Mouse (Mus musculus): ENCODE data around the gene Pxdc1. TPM values are rescaled to one million over a fixed set of nuclear protein-coding genes. Genes with fewer than 3 reads are reported as not detected.

Gene Pxdc1
- polyA plus RNA-seq, 1 experiment = 13.8 TPM

DNA sequence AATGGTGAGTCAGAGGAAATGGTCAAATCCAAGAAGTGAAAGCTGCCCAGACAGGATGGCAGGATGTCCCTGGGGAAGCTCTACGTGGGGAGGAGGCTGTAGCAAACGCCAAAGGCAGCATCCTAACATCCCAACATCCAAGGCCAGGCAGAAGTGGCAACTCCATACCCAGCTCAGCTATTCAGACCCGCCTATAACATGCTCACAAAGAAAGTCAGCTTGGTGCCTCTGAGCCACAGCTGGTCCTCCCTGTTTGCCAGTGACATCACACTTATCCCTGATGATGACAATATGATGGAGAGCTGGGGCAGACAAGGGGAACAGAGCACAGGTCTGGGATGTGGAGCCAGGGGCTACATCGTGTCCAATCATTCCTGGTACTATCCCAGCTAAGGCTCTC is 5.5 kb downstream of the Pxdc1 start:
- Histone ChIP-seq H3K36me3 (ENCODE audit: control insufficient read depth, insufficient read depth) (no peaks in the 10 kb centered on the region), H3ac (ENCODE audit: control insufficient read depth, insufficient read length) (no peak overlapping the region), H3K79me2 (ENCODE audit: control insufficient read depth, insufficient read depth) (peaks cover 35% of the 10 kb centered on the region), H3K4me2 (ENCODE audit: low read depth) (peak overlapping the region; percentile 12), H3K27me3 (ENCODE audit: control insufficient read depth, insufficient read depth, insufficient read length) (no peaks in the 10 kb centered on the region), H3K4me3 (no peak overlapping the region)
- TF ChIP-seq MYOG (IDR thresholded peaks at IDR 0.05; ENCODE audit: control insufficient read depth in 1 of 3, insufficient read depth in 1 of 3, insufficient read length in 2 of 3, low read depth in 2 of 3) (no peak), REST (IDR thresholded peaks at IDR 0.05; ENCODE audit: insufficient read depth, insufficient read length) (no peak), CEBPB (IDR thresholded peaks at IDR 0.05; ENCODE audit: insufficient read depth, poor library complexity, severe bottlenecking) (no peak), MYOD1 (IDR thresholded peaks at IDR 0.05; ENCODE audit: control insufficient read depth in 1 of 3, insufficient read length in 2 of 3, low read depth in 2 of 3) (no peak), SRF (IDR thresholded peaks at IDR 0.05; ENCODE audit: control insufficient read depth, insufficient read length, low read depth) (no peak), MAX (IDR thresholded peaks at IDR 0.05; ENCODE audit: low read depth) (no peak), E2F4 (IDR thresholded peaks at IDR 0.05; ENCODE audit: insufficient read depth) (no peak), TCF12 (IDR thresholded peaks at IDR 0.05; ENCODE audit: insufficient read depth, poor library complexity, severe bottlenecking) (no peak), POLR2A (IDR thresholded peaks at IDR 0.05; ENCODE audit: insufficient read length, low read depth) (no peak), TCF3 (IDR thresholded peaks at IDR 0.05; ENCODE audit: insufficient read length, low read depth) (no peak), POLR2AphosphoS2 (IDR thresholded peaks at IDR 0.05; ENCODE audit: insufficient read length, low read depth) (no peak), USF1 (IDR thresholded peaks at IDR 0.05; ENCODE audit: low read depth) (no peak)

DNA sequence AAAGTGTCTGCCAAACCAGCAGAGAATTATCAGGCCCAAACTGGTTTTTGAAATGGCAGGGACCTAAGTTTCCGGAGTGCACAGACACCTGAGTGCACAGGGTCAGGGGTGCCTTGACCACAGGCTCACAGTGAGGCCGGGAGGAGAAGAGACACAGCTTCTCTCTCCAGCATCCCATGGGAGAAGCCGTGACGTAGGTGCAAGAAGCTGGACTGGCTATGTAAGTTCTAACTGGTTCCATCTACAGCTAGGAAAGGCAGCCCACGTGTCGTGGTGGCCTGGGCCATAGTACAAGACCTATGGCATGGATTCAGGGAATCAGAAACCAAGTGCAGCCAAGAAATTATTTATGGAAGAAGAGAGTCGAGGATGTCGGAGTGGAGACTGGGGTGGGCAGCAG is 6.1 kb downstream of the Pxdc1 start:
- no peaks in the 10 kb centered on the region for H3K36me3 ChIP-seq (ENCODE audit: control insufficient read depth, insufficient read depth)
- H3K4me3 ChIP-seq = no peak overlapping the region
- no peak overlapping the region for H3K4me2 ChIP-seq (ENCODE audit: low read depth)
- TF ChIP-seq USF1 (IDR thresholded peaks at IDR 0.05; ENCODE audit: low read depth) (no peak), TCF12 (IDR thresholded peaks at IDR 0.05; ENCODE audit: insufficient read depth, poor library complexity, severe bottlenecking) (no peak), POLR2AphosphoS2 (IDR thresholded peaks at IDR 0.05; ENCODE audit: insufficient read length, low read depth) (no peak), POLR2A (IDR thresholded peaks at IDR 0.05; ENCODE audit: insufficient read length, low read depth) (no peak), SRF (IDR thresholded peaks at IDR 0.05; ENCODE audit: control insufficient read depth, insufficient read length, low read depth) (no peak), TCF3 (IDR thresholded peaks at IDR 0.05; ENCODE audit: insufficient read length, low read depth) (no peak), E2F4 (IDR thresholded peaks at IDR 0.05; ENCODE audit: insufficient read depth) (no peak), REST (IDR thresholded peaks at IDR 0.05; ENCODE audit: insufficient read depth, insufficient read length) (no peak), MYOG (IDR thresholded peaks at IDR 0.05; ENCODE audit: control insufficient read depth in 1 of 3, insufficient read depth in 1 of 3, insufficient read length in 2 of 3, low read depth in 2 of 3) (no peak), MYOD1 (IDR thresholded peaks at IDR 0.05; ENCODE audit: control insufficient read depth in 1 of 3, insufficient read length in 2 of 3, low read depth in 2 of 3) (no peak), MAX (IDR thresholded peaks at IDR 0.05; ENCODE audit: low read depth) (no peak), CEBPB (IDR thresholded peaks at IDR 0.05; ENCODE audit: insufficient read depth, poor library complexity, severe bottlenecking) (no peak)
- no peak overlapping the region for H3ac ChIP-seq (ENCODE audit: control insufficient read depth, insufficient read length)
- H3K79me2 ChIP-seq (ENCODE audit: control insufficient read depth, insufficient read depth) = peaks cover 35% of the 10 kb centered on the region
- no peaks in the 10 kb centered on the region for H3K27me3 ChIP-seq (ENCODE audit: control insufficient read depth, insufficient read depth, insufficient read length)

DNA sequence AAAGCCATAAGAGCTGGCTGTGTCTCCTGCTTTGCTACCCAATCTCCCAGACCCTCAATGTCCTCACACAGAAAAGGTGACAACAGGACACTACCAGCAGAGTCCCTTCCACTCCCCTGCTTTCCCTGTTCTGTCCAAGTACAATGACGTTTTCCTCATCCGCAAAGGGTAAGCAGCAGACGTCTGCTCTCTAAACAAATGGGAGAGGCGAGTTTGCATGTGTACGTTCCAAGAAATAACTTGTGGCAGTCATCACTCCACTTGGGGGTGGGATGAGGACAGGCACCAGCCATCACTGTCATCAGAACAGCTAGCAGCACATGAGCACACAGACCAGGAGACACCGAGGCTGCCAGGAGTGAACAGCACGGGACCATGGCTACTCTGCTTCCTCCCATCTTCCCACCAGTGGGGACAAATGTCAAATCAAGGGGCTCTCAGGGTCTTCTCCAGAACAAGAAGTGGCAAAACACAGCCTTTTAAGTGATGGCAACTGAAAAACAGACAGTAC is 7.0 kb downstream of the Pxdc1 start:
- peaks cover 30% of the 10 kb centered on the region for H3K79me2 ChIP-seq (ENCODE audit: control insufficient read depth, insufficient read depth)
- H3K36me3 ChIP-seq (ENCODE audit: control insufficient read depth, insufficient read depth) = no peaks in the 10 kb centered on the region
- no peak overlapping the region for H3K4me3 ChIP-seq
- H3ac ChIP-seq (ENCODE audit: control insufficient read depth, insufficient read length) = no peak overlapping the region
- no peaks in the 10 kb centered on the region for H3K27me3 ChIP-seq (ENCODE audit: control insufficient read depth, insufficient read depth, insufficient read length)
- no peak overlapping the region for H3K4me2 ChIP-seq (ENCODE audit: low read depth)
- no peak for TF ChIP-seq TCF3 (IDR thresholded peaks at IDR 0.05; ENCODE audit: insufficient read length, low read depth)
- TF ChIP-seq MAX (IDR thresholded peaks at IDR 0.05; ENCODE audit: low read depth) = no peak

DNA sequence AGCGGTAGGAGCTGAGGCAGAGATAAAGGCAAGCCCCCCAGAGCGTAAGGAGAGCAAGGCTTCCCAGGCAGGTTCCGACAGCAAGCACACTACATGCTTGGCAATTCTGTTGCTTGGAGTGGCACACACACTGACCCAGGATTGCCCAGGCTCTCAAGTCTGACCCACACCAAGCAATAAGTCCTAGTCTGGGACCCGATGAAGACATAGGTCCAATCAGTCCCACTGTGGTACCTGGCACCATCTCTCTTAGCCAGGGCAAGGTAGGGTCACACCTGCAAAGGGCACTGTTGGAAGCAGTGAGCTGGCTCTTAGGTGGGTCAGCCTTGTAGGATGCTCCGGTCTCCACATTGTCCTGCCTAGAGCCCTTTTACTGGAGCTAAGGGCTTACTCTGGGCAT is 7.8 kb downstream of the Pxdc1 start:
- Histone ChIP-seq H3K4me3 (no peak overlapping the region), H3K36me3 (ENCODE audit: control insufficient read depth, insufficient read depth) (no peaks in the 10 kb centered on the region), H3K27me3 (ENCODE audit: control insufficient read depth, insufficient read depth, insufficient read length) (no peaks in the 10 kb centered on the region), H3ac (ENCODE audit: control insufficient read depth, insufficient read length) (no peak overlapping the region), H3K4me2 (ENCODE audit: low read depth) (no peak overlapping the region), H3K79me2 (ENCODE audit: control insufficient read depth, insufficient read depth) (peaks cover 22% of the 10 kb centered on the region)
- TF ChIP-seq E2F4 (IDR thresholded peaks at IDR 0.05; ENCODE audit: insufficient read depth) (no peak), CEBPB (IDR thresholded peaks at IDR 0.05; ENCODE audit: insufficient read depth, poor library complexity, severe bottlenecking) (no peak), REST (IDR thresholded peaks at IDR 0.05; ENCODE audit: insufficient read depth, insufficient read length) (no peak), USF1 (IDR thresholded peaks at IDR 0.05; ENCODE audit: low read depth) (no peak), POLR2A (IDR thresholded peaks at IDR 0.05; ENCODE audit: insufficient read length, low read depth) (no peak), MYOD1 (IDR thresholded peaks at IDR 0.05; ENCODE audit: control insufficient read depth in 1 of 3, insufficient read length in 2 of 3, low read depth in 2 of 3) (no peak), SRF (IDR thresholded peaks at IDR 0.05; ENCODE audit: control insufficient read depth, insufficient read length, low read depth) (no peak)

DNA sequence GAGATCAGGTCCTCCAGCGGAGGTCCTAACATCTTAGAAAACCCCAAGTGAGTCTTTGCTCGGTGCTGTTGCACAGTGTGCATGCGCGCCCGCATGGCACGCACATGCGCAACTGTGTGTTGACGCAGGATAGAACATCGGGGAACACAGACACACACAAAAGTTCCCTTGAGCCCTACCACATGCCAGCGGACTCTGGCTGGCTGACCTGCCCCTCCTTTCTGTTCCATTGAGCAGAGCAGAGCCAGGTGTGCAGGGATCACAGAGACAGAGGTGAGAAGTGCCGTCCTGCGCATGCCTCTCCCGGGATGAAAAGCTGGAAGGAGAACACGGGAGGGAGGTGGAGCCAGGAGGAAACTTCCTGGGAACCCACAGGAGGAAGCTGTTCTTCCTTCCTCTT is 8.9 kb downstream of the Pxdc1 start:
- no peak overlapping the region for H3K4me3 ChIP-seq
- H3K4me2 ChIP-seq (ENCODE audit: low read depth) = no peak overlapping the region
- no peaks in the 10 kb centered on the region for H3K27me3 ChIP-seq (ENCODE audit: control insufficient read depth, insufficient read depth, insufficient read length)
- TF ChIP-seq USF1 (IDR thresholded peaks at IDR 0.05; ENCODE audit: low read depth) (no peak), REST (IDR thresholded peaks at IDR 0.05; ENCODE audit: insufficient read depth, insufficient read length) (no peak), POLR2A (IDR thresholded peaks at IDR 0.05; ENCODE audit: insufficient read length, low read depth) (no peak), MYOD1 (IDR thresholded peaks at IDR 0.05; ENCODE audit: control insufficient read depth in 1 of 3, insufficient read length in 2 of 3, low read depth in 2 of 3) (no peak), MAX (IDR thresholded peaks at IDR 0.05; ENCODE audit: low read depth) (no peak), E2F4 (IDR thresholded peaks at IDR 0.05; ENCODE audit: insufficient read depth) (no peak)
- no peaks in the 10 kb centered on the region for H3K36me3 ChIP-seq (ENCODE audit: control insufficient read depth, insufficient read depth)
- peaks cover 11% of the 10 kb centered on the region for H3K79me2 ChIP-seq (ENCODE audit: control insufficient read depth, insufficient read depth)
- H3ac ChIP-seq (ENCODE audit: control insufficient read depth, insufficient read length) = no peak overlapping the region
